Mouse (Mus musculus) cerebellum, adult (tissue): Measurements from ENCODE around the gene Olfr508.
"Not testable (repeated sequence)": the region's sequence is repeated elsewhere in the genome, so short reads cannot be mapped to it uniquely, and the experiment has no call there.

ENCODE experiments used
- ATAC-seq: cut with Nextera tagmentation; 2 replicates; pipeline ENCODE4 v1.9.2; 2017; ENCODE audit warnings: mild to moderate bottlenecking, moderate library complexity, mixed read lengths; ENCODE audit not compliant: insufficient number of reproducible peaks, low FRiP score, low TSS enrichment

The Olfr508 gene

GRCm38 (mm10) chr7:108629694-108630093 is at the start of gene Olfr508:
Gene Olfr508 (plus strand): TSS chr7:108629994.
- ATAC-seq = no peak

GRCm38 (mm10) chr7:108589797-108590196 is 40.0 kb upstream of the Olfr508 start:
- no peak for ATAC-seq

- not testable (repeated sequence) for ATAC-seq
Observed at GRCm38 (mm10) chr7:108601916-108602315, 27.9 kb upstream of the Olfr508 start.

- ATAC-seq = no peak
Observed at GRCm38 (mm10) chr7:108610487-108610886, 19.3 kb upstream of the Olfr508 start, which contains the start of gene Olfr506. Gene Olfr506 (plus strand): TSS chr7:108610787.

GRCm38 (mm10) chr7:108614110-108614509 is 15.7 kb upstream of the Olfr508 start:
- ATAC-seq = no peak

- ATAC-seq = not testable (repeated sequence)
Observed at GRCm38 (mm10) chr7:108616781-108617180, 13.0 kb upstream of the Olfr508 start.

- ATAC-seq = no peak
Observed at GRCm38 (mm10) chr7:108621514-108621913, 8.3 kb upstream of the Olfr508 start, which contains the start of gene Olfr507. Gene Olfr507 (plus strand): TSS chr7:108621814.

GRCm38 (mm10) chr7:108651806-108652205 is 22.0 kb downstream of the Olfr508 start, which contains the start of gene Olfr509:
Gene Olfr509 (minus strand): TSS chr7:108651906.
- no peak for ATAC-seq

GRCm38 (mm10) chr7:108662419-108662818 is 32.6 kb downstream of the Olfr508 start:
- ATAC-seq = no peak

GRCm38 (mm10) chr7:108666118-108666517 is 36.3 kb downstream of the Olfr508 start, which contains the start of gene Olfr510:
Gene Olfr510 (plus strand): TSS chr7:108666418.
- ATAC-seq = no peak

- no peak for ATAC-seq
Observed at GRCm38 (mm10) chr7:108671058-108671457, 41.3 kb downstream of the Olfr508 start.

GRCm38 (mm10) chr7:108678886-108679285 is 49.1 kb downstream of the Olfr508 start:
- ATAC-seq = no peak
